Mouse (Mus musculus) embryo, embryonic 11 days (tissue): ENCODE data around the gene Rab15.
"Not testable (repeated sequence)": the region's sequence is repeated elsewhere in the genome, so short reads cannot be mapped to it uniquely, and the experiment has no call there.

Experiments
- DNase-seq: peaks from one replicate; pipeline ENCODE4 v3.0.0-alpha.2; 2015

The Rab15 gene

GRCm38 (mm10) chr12:76822651-76823041 lies at the start of gene Rab15:
Rab15 (minus strand) TSS chr12:76822908.
- DNase-seq: no peak

GRCm38 (mm10) chr12:76869561-76869960 lies 46.9 kb upstream of the Rab15 start:
- DNase-seq: no peak

GRCm38 (mm10) chr12:76868463-76869198 lies 45.9 kb upstream of the Rab15 start:
- DNase-seq: no peak

- DNase-seq: no peak
These were observed 45.0 kb upstream of the Rab15 start for GRCm38 (mm10) chr12:76867586-76868280.

GRCm38 (mm10) chr12:76865266-76865665 lies 42.6 kb upstream of the Rab15 start:
- DNase-seq: no peak

- no peak for DNase-seq
These were observed 40.9 kb upstream of the Rab15 start for GRCm38 (mm10) chr12:76863651-76864050.

- not testable (repeated sequence) for DNase-seq
These were observed 36.1 kb upstream of the Rab15 start for GRCm38 (mm10) chr12:76858788-76859187.

- DNase-seq: no peak
These were observed 34.4 kb upstream of the Rab15 start for GRCm38 (mm10) chr12:76857087-76857486.

- peak; percentile 34 for DNase-seq
These were observed 30.9 kb upstream of the Rab15 start for GRCm38 (mm10) chr12:76853378-76854142.

GRCm38 (mm10) chr12:76852419-76852818 lies 29.7 kb upstream of the Rab15 start:
- DNase-seq: no peak

GRCm38 (mm10) chr12:76844346-76845061 lies 21.8 kb upstream of the Rab15 start:
- no peak for DNase-seq

- DNase-seq: no peak
These were observed 17.4 kb upstream of the Rab15 start for GRCm38 (mm10) chr12:76840081-76840480.

- no peak for DNase-seq
These were observed 16.6 kb upstream of the Rab15 start for GRCm38 (mm10) chr12:76839298-76839697.

GRCm38 (mm10) chr12:76837844-76838650 lies 15.3 kb upstream of the Rab15 start:
- no peak for DNase-seq

GRCm38 (mm10) chr12:76837101-76837843 lies 14.6 kb upstream of the Rab15 start:
- peak; percentile 97 for DNase-seq

- peak; percentile 57 for DNase-seq
These were observed 10.0 kb upstream of the Rab15 start for GRCm38 (mm10) chr12:76832704-76833103.

- DNase-seq: no peak
These were observed 2.6 kb upstream of the Rab15 start for GRCm38 (mm10) chr12:76825283-76825682.

GRCm38 (mm10) chr12:76822002-76822650 lies 582 bp downstream of the Rab15 start:
- peak; percentile 66 for DNase-seq

GRCm38 (mm10) chr12:76820615-76821014 lies 2.1 kb downstream of the Rab15 start:
- no peak for DNase-seq

- no peak for DNase-seq
These were observed 2.9 kb downstream of the Rab15 start for GRCm38 (mm10) chr12:76819816-76820215.

GRCm38 (mm10) chr12:76818908-76819307 lies 3.8 kb downstream of the Rab15 start:
- no peak for DNase-seq
